Mouse (Mus musculus) T-helper 17 cell (primary cell): ENCODE measurements around the gene Pcx.

Experiments
- in situ Hi-C, 2 experiments: fragments of 300-600 bp; cut with MboI, MseI; formaldehyde crosslinking; loops; 1 replicate in 1 of 2; 2 replicates in 1 of 2; pipeline ENCODE4 v1.15.1; 2025; ENCODE audit warnings: high pct_unique_total_duplicates in 2 of 2

Gene Pcx

DNA sequence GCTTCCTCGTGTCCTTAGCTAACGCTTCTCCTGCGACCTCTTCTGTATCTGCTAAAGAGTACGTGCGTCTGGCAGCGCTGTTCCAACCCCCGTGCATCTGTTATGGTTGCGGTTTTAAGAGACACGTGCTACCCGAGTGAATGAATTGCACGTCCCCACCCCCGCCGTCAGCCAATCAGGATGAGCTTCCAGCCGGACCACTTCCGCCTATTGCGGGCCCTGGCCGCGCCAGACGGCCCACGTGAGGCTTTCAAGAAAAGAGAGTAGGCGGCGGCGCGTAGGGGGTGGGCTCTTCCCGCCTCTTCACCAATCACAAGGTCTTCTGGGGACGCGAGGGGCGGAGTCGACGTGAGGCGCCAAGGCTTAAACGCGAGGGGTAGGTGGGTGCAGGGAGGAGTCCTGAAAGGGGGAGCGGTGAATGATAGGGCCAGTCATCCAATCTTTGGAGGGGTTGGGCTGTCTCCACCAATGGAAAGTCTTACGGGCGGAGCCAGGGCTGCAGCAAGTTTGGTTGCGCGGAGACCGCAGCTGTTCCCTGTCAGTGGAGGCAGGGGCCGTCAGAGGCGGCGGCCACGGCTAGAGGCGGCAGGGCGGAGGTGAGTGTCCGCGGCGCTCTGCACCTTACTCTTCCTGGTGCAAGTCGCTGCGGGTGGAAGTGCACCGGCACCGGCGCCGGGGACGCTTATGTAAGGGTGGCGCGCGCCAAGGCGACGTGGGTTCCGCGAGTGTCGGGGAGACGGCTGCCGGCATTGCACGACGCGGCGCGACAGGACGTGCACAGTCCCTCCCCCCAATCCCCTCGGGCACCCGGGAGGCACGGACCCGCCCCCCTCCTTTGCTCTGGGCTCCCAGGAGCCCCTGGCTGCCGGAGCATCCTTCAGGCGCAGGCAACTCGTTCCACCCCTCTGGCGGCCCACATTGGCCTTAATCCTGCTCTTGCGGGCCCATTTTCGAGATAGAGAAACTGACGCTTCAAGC lies at the start of gene Pcx:
Gene Pcx, plus strand, starts transcription at position 487 of the 978 bp plus-strand sequence.
- in situ Hi-C loops: loop anchor here in 1 of 2 experiments (10.0 kb wide), 1 partner anchor 395 kb away; no protein-coding TSS in a partner anchor

DNA sequence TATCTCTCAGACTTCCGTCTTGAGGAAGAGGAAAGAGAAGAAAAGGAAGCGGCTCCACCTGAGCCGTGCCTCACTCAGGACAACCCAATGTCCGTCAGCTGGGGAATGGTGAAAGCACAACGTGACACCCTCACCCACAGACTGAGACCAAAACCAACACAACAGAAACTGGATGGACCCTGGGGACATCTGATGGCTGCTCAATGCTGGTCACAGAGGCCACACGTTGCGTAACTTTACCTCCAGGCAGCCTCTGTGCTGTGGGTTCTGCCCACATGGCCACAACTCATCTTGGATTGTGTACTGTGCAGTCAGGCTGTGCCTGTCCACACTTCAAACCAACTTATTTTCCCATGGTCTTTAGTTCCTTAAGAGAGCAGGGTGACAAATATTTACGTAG lies 48.3 kb upstream of the Pcx start:
- in situ Hi-C loops: no loop called here

- in situ Hi-C loops: no loop called here
Measured at GRCm38 (mm10) chr19:4464666-4465065, 45.6 kb upstream of the Pcx start.

GRCm38 (mm10) chr19:4468363-4468762 lies 41.9 kb upstream of the Pcx start:
- in situ Hi-C loops: no loop called here

GRCm38 (mm10) chr19:4473549-4473948 lies 36.7 kb upstream of the Pcx start:
- in situ Hi-C loops: loop anchor here in 1 of 2 experiments (10.0 kb wide), 1 partner anchor 1511 kb away; the partner anchor contains the start of gene Slc22a20

- in situ Hi-C loops: loop anchor here in 1 of 2 experiments (10.0 kb wide), 1 partner anchor 1510 kb away; the partner anchor contains the start of gene Slc22a20
Measured at GRCm38 (mm10) chr19:4474739-4475138, 35.5 kb upstream of the Pcx start.

- in situ Hi-C loops: loop anchor here in 1 of 2 experiments (10.0 kb wide), 1 partner anchor 1509 kb away; the partner anchor contains the start of gene Slc22a20
Measured at GRCm38 (mm10) chr19:4475224-4475925, 34.9 kb upstream of the Pcx start.

- in situ Hi-C loops: loop anchor here in 1 of 2 experiments (10.0 kb wide), 1 partner anchor 1508 kb away; the partner anchor contains the start of gene Slc22a20
Measured at GRCm38 (mm10) chr19:4476601-4477257, 33.5 kb upstream of the Pcx start.

GRCm38 (mm10) chr19:4477345-4478189 lies 32.7 kb upstream of the Pcx start, which contains the start of gene Syt12:
Gene Syt12 (minus strand): TSS chr19:4477447.
- in situ Hi-C loops: loop anchor here in 1 of 2 experiments (10.0 kb wide), 1 partner anchor 1507 kb away; the partner anchor contains the start of gene Slc22a20

- in situ Hi-C loops: loop anchor here in 1 of 2 experiments (10.0 kb wide), 1 partner anchor 1507 kb away; the partner anchor contains the start of gene Slc22a20
Measured at GRCm38 (mm10) chr19:4478190-4478516, 32.1 kb upstream of the Pcx start.

DNA sequence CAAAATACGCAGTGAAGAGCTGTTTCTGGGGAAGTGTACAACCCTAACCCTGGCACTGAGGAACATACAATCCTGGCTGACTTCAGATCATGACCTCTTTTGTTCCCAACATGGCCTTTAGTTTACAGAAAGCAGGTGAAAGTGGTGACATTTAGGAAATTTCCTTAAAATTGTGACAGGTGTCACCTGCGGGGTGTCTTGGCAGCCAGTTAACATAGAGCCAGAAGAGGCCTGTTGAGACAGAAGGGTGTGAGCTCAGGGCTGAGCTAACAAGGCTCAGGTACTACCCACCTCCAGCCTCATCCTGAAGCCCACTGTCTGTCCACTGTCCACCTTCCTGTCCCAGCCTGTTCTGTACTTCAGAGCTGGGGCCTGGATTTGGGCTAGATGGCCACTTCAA lies 30.2 kb upstream of the Pcx start:
- in situ Hi-C loops: no loop called here

DNA sequence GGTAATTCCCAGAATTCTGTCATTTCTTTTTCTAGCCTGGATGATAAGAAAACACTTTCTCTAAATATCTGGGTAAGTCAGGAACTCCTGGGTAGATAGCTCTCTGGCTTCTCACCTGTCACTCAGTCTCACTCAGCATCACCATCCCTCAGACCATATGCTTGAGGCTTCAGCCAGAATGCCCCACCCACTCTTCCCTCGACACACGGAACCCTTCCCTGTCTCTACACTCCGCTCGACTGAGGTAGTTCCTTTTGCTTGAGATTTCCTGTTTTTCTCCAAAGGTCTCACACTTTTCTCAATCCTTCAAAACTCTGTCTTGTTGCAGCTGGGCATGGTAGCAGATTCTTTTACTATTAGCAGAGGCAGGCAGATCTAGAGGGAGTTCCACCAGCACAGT lies 28.9 kb upstream of the Pcx start:
- in situ Hi-C loops: no loop called here

- in situ Hi-C loops: no loop called here
Measured at GRCm38 (mm10) chr19:4482111-4482859, 28.0 kb upstream of the Pcx start.

DNA sequence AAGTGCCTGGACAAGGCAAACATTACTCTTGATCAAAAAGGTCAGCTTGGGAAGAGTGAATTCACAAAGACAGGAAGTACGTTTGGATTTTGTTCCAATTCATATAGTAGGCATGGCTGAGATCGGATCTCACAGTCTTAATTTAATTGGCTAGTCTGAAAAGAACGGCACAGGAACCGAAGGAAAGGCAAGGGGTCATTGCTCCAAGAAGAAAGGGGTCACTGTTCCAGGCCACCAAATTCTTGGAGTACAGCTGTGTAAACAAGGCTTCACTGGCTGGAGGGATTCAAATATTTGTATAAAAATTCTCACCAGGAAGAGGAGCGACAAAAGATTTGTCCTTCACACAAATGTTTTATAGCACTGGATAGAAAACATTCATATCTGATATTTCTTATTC lies 25.3 kb upstream of the Pcx start:
- in situ Hi-C loops: no loop called here

- in situ Hi-C loops: no loop called here
Measured at GRCm38 (mm10) chr19:4487877-4488276, 22.4 kb upstream of the Pcx start.

DNA sequence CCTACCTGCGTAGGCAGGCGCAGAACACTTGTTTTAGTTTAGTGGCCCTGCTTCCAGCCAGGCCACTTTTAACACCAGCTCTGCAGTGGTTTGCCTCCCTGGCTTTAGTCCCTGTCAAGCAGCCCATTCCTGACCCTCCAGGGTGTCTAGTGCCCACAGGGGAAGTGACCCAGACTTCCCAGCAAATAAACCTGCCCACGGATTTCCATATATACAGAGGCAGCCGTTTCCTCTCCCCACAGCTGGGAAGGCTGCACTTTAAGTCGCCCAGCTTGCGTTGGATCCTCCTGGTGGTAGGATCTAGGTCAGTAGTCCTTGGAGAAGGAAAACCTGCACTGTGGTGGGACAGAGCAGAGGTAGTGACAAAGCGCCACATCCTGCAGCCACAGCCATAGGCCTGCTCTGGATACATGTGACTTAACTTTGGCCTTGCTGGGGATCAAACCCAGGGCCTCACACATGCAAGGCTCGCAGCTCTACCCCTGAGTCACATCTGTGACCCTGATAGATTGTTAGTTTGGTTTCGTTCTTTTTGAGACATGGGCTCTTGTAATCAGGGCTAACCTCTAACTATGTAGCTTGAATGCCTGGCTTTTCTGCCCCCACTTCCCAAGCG lies 19.1 kb upstream of the Pcx start:
- in situ Hi-C loops: loop anchor here in 1 of 2 experiments (5.0 kb wide), 1 partner anchor 81 kb away; no protein-coding TSS in a partner anchor

GRCm38 (mm10) chr19:4492526-4493296 lies 17.6 kb upstream of the Pcx start:
- in situ Hi-C loops: loop anchor here in 1 of 2 experiments (5.0 kb wide), 1 partner anchor 80 kb away; no protein-coding TSS in a partner anchor

- in situ Hi-C loops: loop anchor here in 1 of 2 experiments (5.0 kb wide), 1 partner anchor 78 kb away; no protein-coding TSS in a partner anchor
Measured at GRCm38 (mm10) chr19:4494707-4495106, 15.6 kb upstream of the Pcx start.
